Mouse (Mus musculus): Measurements from ENCODE around the gene Chrdl2. TPM values are rescaled to one million over a fixed set of nuclear protein-coding genes. Genes with fewer than 3 reads are reported as not detected.
"Not testable (repeated sequence)": the region's sequence is repeated elsewhere in the genome, so short reads cannot be mapped to it uniquely, and the experiment has no call there.

The Chrdl2 gene
- total RNA-seq, 2 experiments from 2014 or later: 1.8 to 3.1 TPM

DNA sequence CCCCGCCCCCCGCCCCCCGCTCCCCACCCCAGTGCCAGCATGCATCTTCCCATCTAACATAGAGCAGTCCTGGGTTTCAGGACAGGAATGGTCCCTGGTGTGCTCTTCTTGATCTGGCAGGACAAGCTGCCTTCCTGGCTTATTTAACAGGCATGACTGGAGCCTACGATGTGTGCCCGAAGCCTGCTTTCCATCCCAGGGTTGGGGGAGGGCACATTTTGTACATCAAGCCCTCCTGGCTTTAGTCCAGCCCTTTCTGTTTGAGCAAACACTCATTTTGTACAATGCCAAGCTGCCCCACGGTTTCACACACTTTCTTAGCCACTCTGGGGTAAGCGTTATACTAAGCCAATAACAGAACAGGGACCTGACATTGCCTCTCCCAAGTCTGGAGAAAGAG, 30.1 kb downstream of the Chrdl2 start:
- no peak for DNase-seq

DNA sequence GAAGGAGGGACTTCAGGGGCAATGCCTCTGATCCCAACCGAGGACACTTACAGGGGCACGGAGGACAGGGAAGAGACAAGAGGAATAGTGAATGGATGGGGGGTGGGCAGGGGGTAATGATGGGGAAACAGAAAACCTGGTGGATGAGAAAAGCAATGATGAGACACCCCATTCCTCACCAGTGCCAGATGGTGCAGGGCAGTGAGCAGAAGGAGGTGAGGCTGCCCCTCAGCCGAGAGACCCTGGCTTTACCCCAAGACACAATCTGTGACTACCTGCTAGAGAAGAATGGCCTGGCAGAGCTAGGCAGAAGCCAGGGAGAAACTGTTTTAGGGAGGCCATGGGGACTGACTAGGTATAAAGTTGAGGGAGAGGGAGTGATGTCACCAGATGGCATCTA, 30.5 kb downstream of the Chrdl2 start:
- DNase-seq: no peak

DNA sequence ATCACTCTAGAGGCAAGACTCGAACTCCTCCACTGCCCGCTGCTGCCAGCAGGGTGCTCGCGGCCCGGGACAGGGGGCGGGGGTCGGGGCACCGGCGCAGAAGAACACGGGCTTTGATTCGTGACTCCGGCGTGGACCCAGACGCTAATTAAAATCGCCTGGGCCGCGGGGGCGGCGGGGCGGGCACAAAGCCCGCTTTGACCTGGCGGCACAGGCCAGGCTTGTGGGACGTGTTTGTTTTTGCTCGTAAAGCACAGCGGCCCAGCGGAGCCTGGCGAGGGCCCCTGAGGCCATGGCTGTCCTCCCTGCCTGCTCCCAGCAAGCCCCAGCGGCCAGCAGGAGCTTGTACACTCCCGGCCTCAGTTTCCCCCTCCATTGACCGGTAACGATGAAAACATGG, 36.1 kb downstream of the Chrdl2 start:
- no peak for DNase-seq

DNA sequence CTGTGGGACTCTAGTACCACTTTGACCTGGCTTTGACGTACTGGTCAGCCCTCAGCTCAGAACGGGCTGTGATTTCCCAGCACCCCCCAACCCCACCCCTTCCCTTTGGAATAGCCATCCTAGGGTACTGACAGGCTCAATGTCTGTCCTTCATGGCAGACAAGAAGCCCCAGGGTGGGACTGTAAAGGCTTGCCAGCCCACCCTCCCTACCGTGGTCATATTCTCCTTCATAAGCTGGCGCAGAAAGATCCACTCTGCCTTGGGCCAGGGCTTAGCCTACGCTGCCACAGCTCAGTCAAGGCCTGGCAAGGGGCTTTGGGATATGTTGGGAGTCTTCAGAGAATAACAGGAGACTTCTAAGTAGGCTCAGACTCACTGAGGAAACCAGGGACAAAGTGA, 37.1 kb downstream of the Chrdl2 start:
- no peak for DNase-seq

DNA sequence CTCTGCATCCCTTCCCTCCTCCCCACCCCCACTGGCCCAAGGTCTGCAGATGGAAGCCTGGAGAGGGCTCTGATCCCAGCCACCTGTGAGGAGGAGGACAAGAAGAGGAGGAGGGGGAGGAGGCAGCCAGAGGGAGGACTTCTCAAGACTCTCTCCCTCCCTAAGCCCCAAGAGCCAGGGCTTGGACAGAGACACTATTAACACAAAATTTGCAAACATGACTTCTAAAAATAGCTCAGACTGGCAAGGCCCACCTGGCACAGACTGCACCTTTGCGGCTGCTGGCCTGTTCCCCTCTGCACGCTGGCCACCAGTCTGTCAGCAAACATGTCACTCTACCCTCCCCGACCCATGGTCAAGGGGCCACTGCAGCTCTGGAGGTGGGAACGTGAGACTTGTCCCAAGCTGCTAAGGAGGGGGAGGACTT, 37.6 kb downstream of the Chrdl2 start:
- DNase-seq: peak; percentile 62

- DNase-seq: no peak
These were observed 40.5 kb downstream of the Chrdl2 start for GRCm38 (mm10) chr7:100046486-100046885.

DNA sequence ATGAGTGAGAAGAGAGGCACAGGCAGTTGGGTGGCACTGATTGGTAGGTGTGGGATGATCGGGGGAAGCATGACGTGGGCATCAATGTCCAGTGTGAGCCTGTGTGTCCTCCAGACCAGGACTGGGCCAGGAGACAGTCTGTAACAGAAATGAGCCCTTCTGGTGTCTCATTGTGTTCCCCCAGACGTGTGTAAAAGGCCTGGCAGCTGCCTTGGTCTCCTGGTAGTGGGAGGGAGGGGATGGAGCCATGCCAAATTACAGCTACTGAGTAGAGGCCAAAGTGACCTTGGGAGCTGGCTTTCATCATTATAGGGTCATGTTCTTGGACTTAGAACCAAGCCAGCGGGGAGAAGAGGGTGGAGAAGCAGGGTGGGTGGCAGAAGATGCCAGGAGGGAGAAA, 45.9 kb downstream of the Chrdl2 start:
- DNase-seq: no peak

DNA sequence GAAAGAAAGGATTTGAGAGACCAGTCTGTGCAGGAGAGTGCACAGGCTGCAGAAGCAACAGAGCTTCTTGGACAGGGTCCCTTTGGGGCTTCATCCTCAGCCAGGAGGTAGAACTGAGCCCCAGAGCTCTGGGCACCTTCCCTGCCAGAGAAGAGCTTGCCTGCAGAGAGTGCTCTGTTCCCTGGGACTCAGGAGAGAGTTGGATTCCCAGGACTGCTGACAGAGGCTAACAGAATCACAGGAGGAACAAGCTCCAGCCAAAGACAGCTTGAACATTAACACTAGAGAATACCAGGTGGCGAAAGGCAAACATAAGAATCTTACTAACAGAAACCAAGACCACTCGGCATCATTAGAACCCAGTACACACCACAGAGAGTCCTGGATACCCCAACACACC, 47.0 kb downstream of the Chrdl2 start:
- not testable (repeated sequence) for DNase-seq

DNA sequence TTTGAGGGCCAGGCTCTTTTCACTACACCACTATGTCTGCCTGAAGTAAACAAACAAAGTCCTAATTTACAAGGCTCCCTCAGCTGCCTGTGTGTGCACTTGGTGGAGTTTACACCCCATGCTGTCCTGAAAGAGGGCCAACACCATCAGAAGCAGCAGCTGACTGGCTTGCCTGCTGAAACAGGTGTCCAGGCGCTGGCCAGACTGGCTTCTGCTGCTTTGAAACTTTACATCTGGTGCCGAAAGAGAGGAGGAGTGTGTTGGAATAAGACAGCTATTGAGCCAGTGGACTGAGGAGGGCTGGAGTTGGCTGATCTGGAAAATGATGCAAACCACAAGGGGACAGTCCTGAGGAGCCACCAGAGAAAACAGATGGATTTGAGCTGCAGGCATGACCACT, 68.0 kb downstream of the Chrdl2 start:
- DNase-seq: peak; percentile 66

GRCm38 (mm10) chr7:100076296-100076695, 70.3 kb downstream of the Chrdl2 start:
- DNase-seq: no peak

DNA sequence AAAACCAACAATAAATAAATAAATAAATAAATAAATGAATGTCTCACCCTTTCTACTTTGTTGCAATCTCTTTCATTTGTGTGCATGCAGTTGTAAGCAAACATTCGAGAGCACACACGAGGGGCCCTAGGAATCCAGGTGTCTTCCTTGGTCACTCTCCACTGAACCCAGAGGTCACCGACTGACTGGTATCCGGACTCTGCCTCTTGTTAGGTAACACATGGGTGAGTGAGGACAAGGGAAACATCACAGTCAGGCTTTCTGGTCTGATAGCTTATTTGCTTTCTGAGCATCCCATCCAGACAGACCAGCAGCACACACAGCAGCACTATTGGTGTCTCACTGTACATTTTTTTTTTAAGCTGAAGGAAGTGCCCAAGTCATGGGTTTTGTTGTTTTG, 71.1 kb downstream of the Chrdl2 start:
- no peak for DNase-seq

- DNase-seq: no peak
These were observed 74.3 kb downstream of the Chrdl2 start for GRCm38 (mm10) chr7:100080087-100080781.

- no peak for DNase-seq
These were observed 76.9 kb downstream of the Chrdl2 start for GRCm38 (mm10) chr7:100082836-100083235.

DNA sequence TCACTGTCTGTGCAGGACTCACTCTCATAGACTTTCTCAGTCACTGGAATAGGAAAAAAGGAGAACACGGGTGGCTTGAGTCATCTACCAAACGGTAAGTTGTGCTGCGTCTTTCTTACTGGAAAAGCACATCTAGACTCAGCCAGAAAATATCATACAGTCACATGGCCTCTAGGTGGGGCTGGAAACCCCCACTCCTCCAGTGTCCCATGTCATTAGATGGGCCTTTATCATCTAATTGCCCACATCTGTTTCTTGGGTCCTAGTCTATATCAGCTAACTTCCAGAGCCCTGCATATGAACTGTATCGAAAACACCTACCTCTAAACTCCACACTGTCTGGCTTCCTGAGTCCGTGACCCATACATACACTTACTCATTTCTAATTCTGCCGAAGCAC, 77.8 kb downstream of the Chrdl2 start:
- no peak for DNase-seq

Other genes with a start within 250 kb of the Chrdl2 start
- not detected for gene Olfr521, start 242.7 kb upstream of the Chrdl2 start, total RNA-seq (2021)
- 1 to 10 TPM; 2.4 to 2.8 TPM for gene Neu3, start 177.8 kb upstream of the Chrdl2 start, total RNA-seq (2021)
- under 1 TPM in 1 of 2 experiments, not detected in 1; 0.49 TPM for gene Xrra1, start 147.1 kb upstream of the Chrdl2 start, total RNA-seq (2021)
- gene Spcs2, start 142.7 kb upstream of the Chrdl2 start, total RNA-seq (2021): 10 to 100 TPM; 65.9 to 71.4 TPM
- 1 to 10 TPM; 4.7 to 5.3 TPM for gene Rnf169, start 25.7 kb upstream of the Chrdl2 start, total RNA-seq (2021)
- gene Pold3, start 115.4 kb downstream of the Chrdl2 start, total RNA-seq (2021): 1 to 10 TPM; 5.1 to 5.3 TPM
- gene Lipt2, start 153.1 kb downstream of the Chrdl2 start, total RNA-seq (2021): 1 to 10 TPM; 4.1 to 4.2 TPM
- gene Kcne3, start 170.3 kb downstream of the Chrdl2 start, total RNA-seq (2021): under 1 TPM in 1 of 2 experiments, not detected in 1; 0.70 TPM
- gene Pgm2l1, start 221.2 kb downstream of the Chrdl2 start, total RNA-seq (2021): 10 to 100 TPM; 13.0 to 15.0 TPM